Mouse (Mus musculus) telencephalon, adult 2 months (tissue): ENCODE results near the gene Manba.
"Not testable (repeated sequence)": the region's sequence is repeated elsewhere in the genome, so short reads cannot be mapped to it uniquely, and the experiment has no call there.

Experiments
- DNase-seq: peaks from one replicate; pipeline ENCODE4 v3.0.0-alpha.2; 2011; ENCODE audit warnings: low read depth, low spot score

Manba gene

GRCm38 (mm10) chr3:135485128-135485899, at the start of gene Manba:
Manba (plus strand) TSS chr3:135485611.
- DNase-seq = peak; percentile 43

GRCm38 (mm10) chr3:135436901-135437616, 48.4 kb upstream of the Manba start:
- DNase-seq = no peak

GRCm38 (mm10) chr3:135437758-135438495, 47.5 kb upstream of the Manba start, which contains the start of gene Ube2d3:
Ube2d3 (plus strand) TSS chr3:135438149.
- peak; percentile 100 for DNase-seq

- peak; percentile 73 for DNase-seq
Observed at GRCm38 (mm10) chr3:135438531-135438912, 46.9 kb upstream of the Manba start.

GRCm38 (mm10) chr3:135438913-135439531, 46.4 kb upstream of the Manba start:
- peak; percentile 63 for DNase-seq

GRCm38 (mm10) chr3:135439651-135440050, 45.8 kb upstream of the Manba start:
- no peak for DNase-seq

GRCm38 (mm10) chr3:135440221-135440620, 45.2 kb upstream of the Manba start:
- peak; percentile 26 for DNase-seq

GRCm38 (mm10) chr3:135440621-135441020, 44.8 kb upstream of the Manba start:
- DNase-seq = no peak

- no peak for DNase-seq
Observed at GRCm38 (mm10) chr3:135444930-135445329, 40.5 kb upstream of the Manba start.

- DNase-seq = no peak
Observed at GRCm38 (mm10) chr3:135458981-135459380, 26.4 kb upstream of the Manba start.

- no peak for DNase-seq
Observed at GRCm38 (mm10) chr3:135468402-135468801, 17.0 kb upstream of the Manba start.

- DNase-seq = no peak
Observed at GRCm38 (mm10) chr3:135469146-135469545, 16.3 kb upstream of the Manba start.

- DNase-seq = peak; percentile 57
Observed at GRCm38 (mm10) chr3:135469974-135470373, 15.4 kb upstream of the Manba start.

GRCm38 (mm10) chr3:135470823-135471222, 14.6 kb upstream of the Manba start:
- DNase-seq = no peak

- DNase-seq = no peak
Observed at GRCm38 (mm10) chr3:135475025-135475424, 10.4 kb upstream of the Manba start.

GRCm38 (mm10) chr3:135476286-135476685, 9.1 kb upstream of the Manba start:
- peak; percentile 59 for DNase-seq

GRCm38 (mm10) chr3:135476977-135477376, 8.4 kb upstream of the Manba start:
- no peak for DNase-seq

- not testable (repeated sequence) for DNase-seq
Observed at GRCm38 (mm10) chr3:135479090-135479489, 6.3 kb upstream of the Manba start.

GRCm38 (mm10) chr3:135480767-135481166, 4.6 kb upstream of the Manba start:
- no peak for DNase-seq

- DNase-seq = no peak
Observed at GRCm38 (mm10) chr3:135481608-135482007, 3.8 kb upstream of the Manba start.

GRCm38 (mm10) chr3:135484650-135485049, 761 bp upstream of the Manba start:
- DNase-seq = not testable (repeated sequence)

- no peak for DNase-seq
Observed at GRCm38 (mm10) chr3:135485900-135486241, 460 bp downstream of the Manba start.
